In the genomic region with DNA sequence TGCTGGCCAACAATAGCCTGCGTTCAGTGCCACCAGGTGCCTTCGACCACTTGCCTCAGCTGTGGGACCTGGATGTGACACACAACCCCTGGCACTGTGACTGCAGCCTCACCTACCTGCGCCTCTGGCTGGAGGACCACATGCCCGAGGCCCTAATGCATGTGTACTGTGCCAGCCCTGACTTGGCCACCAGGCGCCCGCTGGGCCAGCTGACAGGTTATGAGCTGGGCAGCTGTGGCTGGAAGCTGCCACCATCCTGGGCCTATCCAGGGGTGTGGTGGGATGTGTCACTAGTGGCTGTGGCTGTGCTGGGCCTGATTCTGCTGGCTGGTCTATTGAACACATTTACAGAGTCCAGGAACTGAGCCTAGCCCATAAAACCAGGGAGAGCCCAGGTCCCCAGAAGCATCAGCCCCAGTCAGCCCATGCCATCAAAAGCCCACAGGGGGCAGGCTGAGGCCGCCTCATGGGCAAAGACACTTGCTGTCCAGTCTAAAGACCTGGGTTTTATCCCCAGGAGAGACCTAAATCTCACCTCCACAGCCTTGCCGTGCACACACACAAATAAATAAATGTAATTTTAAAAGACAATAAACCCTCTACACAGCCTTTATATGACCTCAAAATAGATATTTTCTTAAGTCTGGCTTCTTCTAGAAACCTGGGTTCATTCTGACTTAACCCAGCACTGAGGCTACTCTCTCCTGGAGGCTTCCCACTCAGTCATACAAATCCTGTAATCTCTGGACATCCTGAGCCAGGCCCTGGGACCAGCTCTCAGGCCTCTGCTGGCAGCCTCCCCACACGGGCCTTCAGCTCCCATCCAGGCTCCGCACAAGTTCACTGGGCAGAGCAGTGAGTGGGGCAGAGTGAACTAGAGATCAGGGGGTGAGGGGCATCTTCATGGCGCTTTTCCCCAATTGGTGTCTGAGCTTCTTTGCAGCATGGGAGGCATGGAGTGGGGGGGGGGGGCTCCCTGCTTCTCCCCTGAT, we compare ENCODE assay signal across 10 mouse cellular contexts. TPM values are rescaled to one million over a fixed set of nuclear protein-coding genes. Genes with fewer than 3 reads are reported as not detected.
A peak's percentile ranks its signal among the peaks of the same experiment; 100 is the strongest.
DNase-seq lines count a peak whose midpoint lies in the region; ATAC-seq and TF ChIP-seq lines count a peak whose summit lies in the region.
"Had no signal": no experiment of that assay in that cellular context is flagged by ENCODE, and none has a peak within 500 bp of the region (broad histone marks: within the 10 kb centered on the region; RNA-seq: fewer than 3 reads in every experiment).

No protein-coding gene starts in this region.

- TF ChIP-seq POLR2A in spleen, adult 2 months (IDR thresholded peaks at IDR 0.05; ENCODE audit: low read depth, low read length): no peak

- H3K4me1 ChIP-seq in kidney, embryonic 14.5 days (ENCODE audit: control insufficient read depth, insufficient read depth, low read length): no peaks in the 10 kb centered on the region
- H3K4me1 ChIP-seq in spleen, adult 2 months (ENCODE audit: control insufficient read depth, insufficient read depth, insufficient read length): no peaks in the 10 kb centered on the region
- H3K4me1 ChIP-seq in intestine, postnatal 0 days (replicated peaks; ENCODE audit: control insufficient read depth, insufficient read depth, low read length): peaks cover 14% of the 10 kb centered on the region
- H3K4me1 ChIP-seq: midbrain, embryonic 10.5 days had no signal

- H3K27ac ChIP-seq in kidney, embryonic 14.5 days (ENCODE audit: low read depth, low read length): no peak overlapping the region
- no peak overlapping the region for H3K27ac ChIP-seq in spleen, adult 2 months (ENCODE audit: insufficient read depth, low read length)
- no peak overlapping the region for H3K27ac ChIP-seq in intestine, postnatal 0 days (ENCODE audit: low read depth, low read length)

- no peak overlapping the region for H3K9ac ChIP-seq in kidney, embryonic 14.5 days (ENCODE audit: low read depth, low read length)
- no peak overlapping the region for H3K9ac ChIP-seq in intestine, postnatal 0 days (ENCODE audit: low read depth, low read length)

- H3K9me3 ChIP-seq in kidney, embryonic 14.5 days (ENCODE audit: control insufficient read depth, low read length): no peaks in the 10 kb centered on the region
- no peaks in the 10 kb centered on the region for H3K9me3 ChIP-seq in intestine, postnatal 0 days (ENCODE audit: control insufficient read depth)

- H3K36me3 ChIP-seq in kidney, embryonic 14.5 days (ENCODE audit: control insufficient read depth, insufficient read depth, low read length): no peaks in the 10 kb centered on the region
- H3K36me3 ChIP-seq in spleen, adult 2 months (ENCODE audit: control insufficient read depth, insufficient read depth, low read length): no peaks in the 10 kb centered on the region
- H3K36me3 ChIP-seq in intestine, postnatal 0 days (ENCODE audit: control insufficient read depth, insufficient read depth): no peaks in the 10 kb centered on the region
- H3K36me3 ChIP-seq: midbrain, embryonic 10.5 days had no signal

- no peak overlapping the region for H3K4me3 ChIP-seq in kidney, embryonic 14.5 days (ENCODE audit: low read length)
- no peak overlapping the region for H3K4me3 ChIP-seq in spleen, adult 2 months (ENCODE audit: extremely low read depth, insufficient read depth, insufficient read length)
- H3K4me3 ChIP-seq in intestine, postnatal 0 days (ENCODE audit: low read depth, low read length): no peak overlapping the region
- H3K4me3 ChIP-seq: midbrain, embryonic 10.5 days had no signal

- H3K27me3 ChIP-seq in kidney, embryonic 14.5 days (ENCODE audit: control insufficient read depth, insufficient read depth, low read length): no peaks in the 10 kb centered on the region
- no peaks in the 10 kb centered on the region for H3K27me3 ChIP-seq in spleen, adult 2 months (ENCODE audit: control insufficient read depth, insufficient read depth, low read length)
- H3K27me3 ChIP-seq in intestine, postnatal 0 days (replicated peaks; ENCODE audit: control insufficient read depth, insufficient read depth, low read length): no peaks in the 10 kb centered on the region

- peak; percentile 18; the same call in 1 of the 2 replicates for TF ChIP-seq CTCF in spleen, adult 2 months (IDR thresholded peaks at IDR 0.05; ENCODE audit: extremely low read depth, insufficient read depth, insufficient read length, insufficient replicate concordance)
- TF ChIP-seq CTCF in intestine, postnatal 0 days (IDR thresholded peaks at IDR 0.05; ENCODE audit: low read depth): peak; percentile 62

- H3K4me2 ChIP-seq in kidney, embryonic 14.5 days (replicated peaks; ENCODE audit: low read depth, low read length): no peak overlapping the region
- H3K4me2 ChIP-seq in intestine, postnatal 0 days (replicated peaks; ENCODE audit: low read depth): no peak overlapping the region

- no peak for DNase-seq in kidney, adult 9 months
- peak in 1 of 2 experiments; percentile 19 for DNase-seq in spleen, adult 2 months (ENCODE audit: low read depth in 1 of 2, low spot score in 2 of 2)
- DNase-seq in spleen, postnatal 14 days (ENCODE audit: low spot score in 2 of 2): no peak
- peak; percentile 45 for DNase-seq in testis, postnatal 10 days (ENCODE audit: low spot score)
- DNase-seq in right cerebral cortex, postnatal 25 days: no peak
- DNase-seq: gastrocnemius, postnatal 36 days; right cerebral cortex, adult 18-20 months had no signal

- peak; percentile 57; the same call in 1 of the 2 replicates for ATAC-seq in kidney, embryonic 14.5 days (ENCODE audit: low FRiP score, low TSS enrichment)
- peak; percentile 32; the same call in 1 of the 2 replicates for ATAC-seq in intestine, postnatal 0 days

- WGBS in kidney, embryonic 14.5 days: 83% methylated on average over 11 of the region's 11 CpGs
- 87% methylated on average over 11 of the region's 11 CpGs for WGBS in spleen, adult 2 months
- 86% methylated on average over 11 of the region's 11 CpGs for WGBS in intestine, postnatal 0 days

RNA-seq across cellular contexts. Expression of a gene that starts 1.6 kb away (rescaled TPM):
- 1.7 and 2.5 TPM in 2 replicates for polyA plus RNA-seq in kidney, embryonic 14.5 days (2014; fragmentation: Nextera tagmentation; extraction: Ambion mirVana)
- 70.5 and 104 TPM in 2 replicates for polyA plus RNA-seq in spleen, adult 2 months (2012; rRNA removed)
- 2.1 and 2.3 TPM in 2 replicates for polyA plus RNA-seq in intestine, postnatal 0 days (2015; fragmentation: Nextera tagmentation; extraction: Ambion mirVana)

RNA-seq across cellular contexts. Expression of a gene that starts 32.5 kb away (rescaled TPM):
- 8.1 and 9.9 TPM in 2 replicates for polyA plus RNA-seq in kidney, embryonic 14.5 days (2014; fragmentation: Nextera tagmentation; extraction: Ambion mirVana)
- 102 and 110 TPM in 2 replicates for polyA plus RNA-seq in spleen, adult 2 months (2012; rRNA removed)
- 25.5 and 25.9 TPM in 2 replicates for polyA plus RNA-seq in intestine, postnatal 0 days (2015; fragmentation: Nextera tagmentation; extraction: Ambion mirVana)

RNA-seq across cellular contexts. Expression of a gene that starts 48.8 kb away (rescaled TPM):
- 1.5 and 1.8 TPM in 2 replicates for polyA plus RNA-seq in kidney, embryonic 14.5 days (2014; fragmentation: Nextera tagmentation; extraction: Ambion mirVana)
- 2.0 and 3.1 TPM in 2 replicates for polyA plus RNA-seq in spleen, adult 2 months (2012; rRNA removed)
- polyA plus RNA-seq in intestine, postnatal 0 days (2015; fragmentation: Nextera tagmentation; extraction: Ambion mirVana): 0.86 and 0.98 TPM in 2 replicates

RNA-seq across cellular contexts. Expression of a gene that starts 56.1 kb away (rescaled TPM):
- polyA plus RNA-seq in kidney, embryonic 14.5 days (2014; fragmentation: Nextera tagmentation; extraction: Ambion mirVana): 3.4 and 5.4 TPM in 2 replicates
- polyA plus RNA-seq in spleen, adult 2 months (2012; rRNA removed): 0.73 and 1.3 TPM in 2 replicates
- polyA plus RNA-seq in intestine, postnatal 0 days (2015; fragmentation: Nextera tagmentation; extraction: Ambion mirVana): 1.3 and 2.0 TPM in 2 replicates

RNA-seq across cellular contexts. Expression of a gene that starts 59.1 kb away (rescaled TPM):
- polyA plus RNA-seq in kidney, embryonic 14.5 days (2014; fragmentation: Nextera tagmentation; extraction: Ambion mirVana): 61.5 and 63.5 TPM in 2 replicates
- 17.8 and 31.4 TPM in 2 replicates for polyA plus RNA-seq in spleen, adult 2 months (2012; rRNA removed)
- 24.5 and 26.4 TPM in 2 replicates for polyA plus RNA-seq in intestine, postnatal 0 days (2015; fragmentation: Nextera tagmentation; extraction: Ambion mirVana)

Comparison
In these comparisons a context has a peak if more than half of its experiments do, and no peak if none do; other contexts are left out.
1. RNA of a gene that starts 1.6 kb away (polyA plus RNA-seq): 70.5 to 104 TPM in spleen, adult 2 months; 1.7 to 2.5 TPM in kidney, embryonic 14.5 days and 2.1 to 2.3 TPM in intestine, postnatal 0 days; every median in the first group is over 10 times any median in the second.